24 mouse cellular contexts compared by ENCODE assay signal in the genomic region with DNA sequence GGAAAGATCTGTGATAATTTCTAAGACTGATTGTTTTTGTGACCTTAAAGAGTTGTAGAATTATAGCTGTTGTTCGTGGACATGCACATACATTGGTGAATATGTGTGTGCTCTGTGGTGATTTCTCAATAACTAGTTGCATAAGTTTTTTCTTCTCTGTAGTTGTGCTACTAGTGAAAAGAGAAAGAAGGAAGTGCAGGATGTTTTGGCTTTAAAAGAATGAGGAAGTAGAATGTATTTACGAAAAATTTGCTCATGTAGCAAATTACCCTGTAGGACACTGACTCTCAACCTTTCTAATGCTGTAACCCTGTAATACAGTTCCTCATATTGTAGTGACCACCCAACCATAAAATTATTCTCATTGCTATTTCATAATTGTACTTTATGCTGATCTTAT.
DNase-seq lines count a peak whose midpoint lies in the region; ATAC-seq and TF ChIP-seq lines count a peak whose summit lies in the region.
"Had no signal": no experiment of that assay in that cellular context is flagged by ENCODE, and none has a peak within 500 bp of the region (broad histone marks: within the 10 kb centered on the region; RNA-seq: fewer than 3 reads in every experiment).

No protein-coding gene starts in this region.

- no peak overlapping the region for H3K9ac ChIP-seq in liver, postnatal 0 days (replicated peaks)
- H3K9ac ChIP-seq: forebrain, embryonic 15.5 days; heart, embryonic 12.5 days; limb, embryonic 13.5 days; lung, embryonic 14.5 days; neural tube, embryonic 13.5 days had no signal

- 40% methylated on average over 2 of the region's 2 CpGs for WGBS in liver, postnatal 0 days (ENCODE audit: insufficient replicate concordance)
- 0% methylated on average over 2 of the region's 2 CpGs for WGBS in macrophage (ENCODE audit: missing documents)

- no peak overlapping the region for H3K4me3 ChIP-seq in liver, postnatal 0 days (ENCODE audit: low read depth, low read length)
- H3K4me3 ChIP-seq in macrophage (ENCODE audit: inconsistent target): no peak overlapping the region
- H3K4me3 ChIP-seq: embryonic facial prominence, embryonic 10.5 days; forebrain, embryonic 15.5 days; heart, embryonic 12.5 days; limb, embryonic 13.5 days; megakaryocyte, embryonic 14.5 days; neural tube, embryonic 13.5 days had no signal

- no peak overlapping the region for H3K4me2 ChIP-seq in liver, postnatal 0 days (ENCODE audit: low read depth, low read length)
- H3K4me2 ChIP-seq: forebrain, embryonic 15.5 days; heart, embryonic 12.5 days; limb, embryonic 13.5 days; lung, embryonic 14.5 days; neural tube, embryonic 13.5 days had no signal

- no peak for TF ChIP-seq CTCF in liver, postnatal 0 days (IDR thresholded peaks at IDR 0.05; ENCODE audit: low read depth)

- H3K4me1 ChIP-seq in liver, postnatal 0 days (ENCODE audit: insufficient read depth): no peaks in the 10 kb centered on the region
- H3K4me1 ChIP-seq: embryonic facial prominence, embryonic 10.5 days; forebrain, embryonic 15.5 days; heart, embryonic 12.5 days; limb, embryonic 13.5 days; megakaryocyte, embryonic 14.5 days; neural tube, embryonic 13.5 days had no signal

- ATAC-seq in liver, postnatal 0 days: peak; percentile 83
- ATAC-seq: activated CD4-positive, CD25-positive, alpha-beta regulatory T cell, adult 4 months; forebrain, embryonic 15.5 days; hindbrain, postnatal 0 days; intestine, postnatal 0 days had no signal

- H3K27ac ChIP-seq in liver, postnatal 0 days (ENCODE audit: low read depth): 0 out of 2 replicates have a peak overlapping the region, but pooled peaks have one; percentile 6
- H3K27ac ChIP-seq in macrophage: 0 out of 2 replicates have a peak overlapping the region, but pooled peaks have one; percentile 12
- H3K27ac ChIP-seq: embryonic facial prominence, embryonic 10.5 days; forebrain, embryonic 15.5 days; hindbrain, postnatal 0 days; limb, embryonic 13.5 days; neural tube, embryonic 13.5 days had no signal

- DNase-seq in liver, postnatal 0 days: no peak
- DNase-seq in liver: no peak
- peak; percentile 0 for DNase-seq in MEL-GATA-1-ER (ENCODE audit: extremely low read depth, low read depth)
- peak; percentile 15 for DNase-seq in splenic B cell, adult 2 months (ENCODE audit: low read depth, low spot score)
- no peak for DNase-seq in layer of hippocampus, adult 18-20 months (ENCODE audit: low spot score in 2 of 2)
- DNase-seq in embryo, embryonic 10 days (ENCODE audit: low spot score): no peak
- DNase-seq: adrenal gland, postnatal 14 days; cerebellum, adult 9-10 months; gastrocnemius, postnatal 10 days; heart, adult 18-20 months; heart, postnatal 10 days; kidney, postnatal 25 days; lung, embryonic 14.5 days; midbrain, embryonic 14.5 days had no signal

- no peaks in the 10 kb centered on the region for H3K79me2 ChIP-seq in macrophage (ENCODE audit: inconsistent target)

- no peak for TF ChIP-seq EP300 in liver, postnatal 0 days (IDR thresholded peaks at IDR 0.05; ENCODE audit: low read depth)

- H3K9me3 ChIP-seq in liver, postnatal 0 days (ENCODE audit: low read length): 0 out of 2 replicates have a peak, but pooled peaks cover 3% of the 10 kb centered on the region
- H3K9me3 ChIP-seq: forebrain, embryonic 15.5 days; megakaryocyte, embryonic 14.5 days; neural tube, embryonic 13.5 days had no signal

- no peaks in the 10 kb centered on the region for H3K27me3 ChIP-seq in liver, postnatal 0 days (ENCODE audit: insufficient read depth, low read length)
- no peaks in the 10 kb centered on the region for H3K27me3 ChIP-seq in splenic B cell, adult 2 months (ENCODE audit: control insufficient read depth, insufficient read depth, low read length, poor library complexity, severe bottlenecking)
- H3K27me3 ChIP-seq: forebrain, embryonic 15.5 days; heart, embryonic 12.5 days; limb, embryonic 13.5 days; megakaryocyte, embryonic 14.5 days; neural tube, embryonic 13.5 days had no signal

- H3K36me3 ChIP-seq in liver, postnatal 0 days (replicated peaks; ENCODE audit: insufficient read depth, low read length): no peaks in the 10 kb centered on the region
- H3K36me3 ChIP-seq in macrophage (ENCODE audit: inconsistent target): no peaks in the 10 kb centered on the region
- no peaks in the 10 kb centered on the region for H3K36me3 ChIP-seq in splenic B cell, adult 2 months (ENCODE audit: control insufficient read depth, insufficient read depth, low read length, poor library complexity, severe bottlenecking)
- H3K36me3 ChIP-seq: embryonic facial prominence, embryonic 10.5 days; forebrain, embryonic 15.5 days; heart, embryonic 12.5 days; limb, embryonic 13.5 days; neural tube, embryonic 13.5 days had no signal

Comparison
In these comparisons a context has a peak if more than half of its experiments do, and no peak if none do; other contexts are left out.
1. DNase-seq: peak in MEL-GATA-1-ER (single experiment) and splenic B cell, adult 2 months (single experiment); none in liver, postnatal 0 days (single experiment), liver (single experiment), layer of hippocampus, adult 18-20 months (0 of 2) and embryo, embryonic 10 days (single experiment).